Mouse (Mus musculus) gastrocnemius, adult 2 months (tissue): Measurements from ENCODE around the gene Cdc123. TPM values are rescaled to one million over a fixed set of nuclear protein-coding genes. Genes with fewer than 3 reads are reported as not detected.

Experiments used
- DNase-seq: peaks from one replicate; pipeline ENCODE4 v3.0.0; 2022
- H3K27ac ChIP-seq: fragments of 200-600 bp; 2 replicates; pipeline ENCODE4 v1.8.1; 2022; ENCODE audit warnings: mild to moderate bottlenecking
- H3K4me3 ChIP-seq: fragments of 200-600 bp; 2 replicates; pipeline ENCODE4 v1.8.1; 2022; ENCODE audit warnings: mild to moderate bottlenecking, moderate library complexity
- CTCF ChIP-seq: fragments of 200-600 bp; IDR thresholded peaks from 2 replicates; pipeline ENCODE4 v1.8.1; 2022; ENCODE audit warnings: antibody characterized with exemption, mild to moderate bottlenecking, moderate library complexity
- intact Hi-C: fragments of 180-260 bp; cut with DNase I; formaldehyde crosslinking; loops from one replicate; pipeline ENCODE4 v1.15.1; 2025
- total RNA-seq, 2 experiments: library from RNA; stranded (reverse); gene quantifications; 2 replicates each; pipeline ENCODE4 v1.2.3; 2021

The Cdc123 gene
- total RNA-seq, 2 experiments from 2014 or later = 79.2 to 89.7 TPM

- H3K4me3 ChIP-seq = no peak overlapping the region
- no peak for TF ChIP-seq CTCF
- intact Hi-C loops = no loop called here
- DNase-seq = no peak
- no peak overlapping the region for H3K27ac ChIP-seq
These were observed 94.1 kb downstream of the Cdc123 start for GRCm38 (mm10) chr2:5750872-5751271.

- intact Hi-C loops = no loop called here
- Histone ChIP-seq H3K4me3 (no peak overlapping the region), H3K27ac (no peak overlapping the region)
- TF ChIP-seq CTCF = no peak
- no peak for DNase-seq
These were observed 95.8 kb downstream of the Cdc123 start for GRCm38 (mm10) chr2:5749210-5749609.

- TF ChIP-seq CTCF = no peak
- Histone ChIP-seq H3K4me3 (no peak overlapping the region), H3K27ac (no peak overlapping the region)
- intact Hi-C loops = no loop called here
- DNase-seq = no peak
These were observed 97.4 kb downstream of the Cdc123 start for GRCm38 (mm10) chr2:5747545-5748043.

GRCm38 (mm10) chr2:5746529-5746928 is 98.4 kb downstream of the Cdc123 start:
- no peak for DNase-seq
- no peak for TF ChIP-seq CTCF
- intact Hi-C loops = no loop called here
- no peak overlapping the region for H3K27ac ChIP-seq
- peak overlapping the region; percentile 24; the same call in 1 of the 2 replicates for H3K4me3 ChIP-seq

Other genes with a start within 250 kb of the Cdc123 start
- 1 to 10 TPM; 1.6 TPM for gene Camk1d, start 130.6 kb downstream of the Cdc123 start, total RNA-seq
- gene Nudt5, start 145 bp downstream of the Cdc123 start, total RNA-seq = 1 to 10 TPM; 2.6 to 5.1 TPM
- not detected for gene Gm13199, start 17.8 kb upstream of the Cdc123 start, total RNA-seq
- gene Sec61a2, start 50.3 kb upstream of the Cdc123 start, total RNA-seq = 10 to 100 TPM; 35.4 to 36.1 TPM
- gene Dhtkd1, start 97.6 kb upstream of the Cdc123 start, total RNA-seq = 1 to 10 TPM; 2.2 to 4.3 TPM
- 10 to 100 TPM; 26.5 to 27.2 TPM for gene Upf2, start 106.3 kb upstream of the Cdc123 start, total RNA-seq